Mouse (Mus musculus) adrenal gland, adult 2 months (tissue): ENCODE measurements around the gene Aldh1l1. TPM values are rescaled to one million over a fixed set of nuclear protein-coding genes. Genes with fewer than 3 reads are reported as not detected.

Experiments
- DNase-seq: peaks from one replicate; pipeline ENCODE4 v3.0.0; 2021
- polyA plus RNA-seq: library from polyadenylated mRNA; depleted of rRNA; stranded (reverse); fragments of >200 nt; gene quantifications from 2 replicates; pipeline ENCODE4 v1.2.3, GENCODE M21; 2012
- total RNA-seq, 2 experiments: library from RNA; stranded (reverse); gene quantifications; 2 replicates each; pipeline ENCODE4 v1.2.3; 2021

The Aldh1l1 gene
- total and polyA plus RNA-seq, 3 experiments = 111 to 202 (median 136) TPM

DNA sequence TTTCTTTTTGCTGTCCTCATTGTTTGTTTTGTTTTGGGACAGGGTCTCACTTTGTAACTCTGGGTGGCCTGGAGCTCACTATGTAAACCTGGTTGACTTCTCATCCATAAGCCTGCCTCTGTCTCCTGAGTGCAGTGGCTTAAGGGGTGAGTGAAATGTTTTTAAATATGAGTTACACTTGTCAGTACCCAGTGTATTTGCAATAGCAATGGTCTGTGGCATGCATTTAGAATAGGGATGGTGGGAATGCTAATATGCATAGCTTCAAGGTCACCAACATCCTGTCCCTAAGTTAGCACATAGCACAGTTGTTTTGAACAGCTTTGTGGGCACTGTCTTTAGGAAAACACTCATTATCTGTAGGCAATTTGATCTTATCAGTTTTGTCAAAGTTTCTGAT lies 21.2 kb downstream of the Aldh1l1 start:
- DNase-seq = no peak

GRCm38 (mm10) chr6:90508197-90508624 lies 22.0 kb downstream of the Aldh1l1 start:
- DNase-seq = peak; percentile 66

GRCm38 (mm10) chr6:90509085-90509484 lies 22.9 kb downstream of the Aldh1l1 start:
- peak; percentile 65 for DNase-seq

DNA sequence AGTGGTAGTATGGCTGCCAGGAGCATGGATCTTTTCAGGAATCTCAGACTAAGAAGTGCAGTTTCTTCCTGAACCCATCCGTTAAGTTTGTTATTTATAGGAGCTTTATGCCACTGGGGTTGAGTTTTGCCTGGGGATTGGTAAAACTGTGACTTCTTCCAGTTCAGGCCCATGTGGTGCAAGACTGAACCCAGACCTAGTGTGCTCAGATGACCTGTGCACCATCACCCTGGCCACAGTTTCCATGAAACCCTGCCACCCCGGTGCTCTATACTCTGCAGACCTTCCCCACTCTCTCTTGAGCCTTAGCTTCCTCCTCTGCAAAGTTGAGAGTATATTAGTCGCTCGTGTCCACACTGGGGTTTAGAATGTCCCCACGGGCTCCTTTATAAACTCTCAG lies 26.2 kb downstream of the Aldh1l1 start:
- DNase-seq = peak; percentile 23

GRCm38 (mm10) chr6:90513074-90513856 lies 27.0 kb downstream of the Aldh1l1 start:
- DNase-seq = no peak

- DNase-seq = peak; percentile 62
These were observed 28.1 kb downstream of the Aldh1l1 start for GRCm38 (mm10) chr6:90514369-90514768.

DNA sequence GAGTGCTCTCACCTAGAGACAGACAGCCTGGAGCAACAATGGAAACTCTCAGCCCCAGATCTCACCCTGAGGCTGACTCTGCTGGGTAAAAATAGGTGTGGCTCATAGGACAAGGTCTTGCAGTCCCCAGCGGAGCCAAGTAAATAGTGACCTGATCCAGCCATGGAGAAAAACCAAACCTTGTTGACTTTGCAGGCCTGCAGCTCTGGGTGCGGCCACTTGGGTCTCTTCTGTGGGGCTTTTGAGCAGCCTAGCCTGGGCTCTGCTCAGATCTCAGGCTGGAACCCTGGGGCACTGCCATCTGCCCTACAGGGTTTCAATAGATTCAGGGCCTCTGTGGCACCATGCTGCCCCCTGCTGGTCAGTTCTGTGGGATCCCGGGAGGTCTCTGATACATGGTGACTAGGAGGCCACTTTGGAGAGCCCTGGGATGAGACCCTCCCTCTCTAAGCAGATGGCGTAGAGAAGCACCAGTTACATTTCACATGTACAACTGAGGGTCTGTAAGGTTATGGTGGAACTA lies 28.7 kb downstream of the Aldh1l1 start:
- DNase-seq = peak; percentile 88

DNA sequence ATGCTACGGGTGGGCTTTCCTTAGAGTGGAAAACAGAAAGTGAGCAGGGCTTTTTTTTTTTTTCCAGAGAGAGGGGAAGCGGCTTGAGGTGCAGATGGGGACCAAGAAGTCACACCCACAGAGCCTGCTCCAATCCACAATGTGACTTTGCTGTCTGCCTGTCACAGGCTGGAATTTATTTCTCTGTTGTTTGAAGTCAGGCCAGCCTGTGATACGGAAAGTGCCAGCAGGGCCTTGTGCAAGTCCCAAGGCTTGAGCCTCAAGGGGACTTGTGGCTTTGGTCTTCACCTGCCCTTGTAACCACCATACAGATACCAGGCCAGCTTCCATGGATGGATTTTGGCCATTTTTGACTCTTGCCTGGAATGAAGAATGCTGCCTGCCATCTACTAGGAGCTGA lies 32.7 kb downstream of the Aldh1l1 start:
- peak; percentile 59 for DNase-seq

GRCm38 (mm10) chr6:90519375-90519774 lies 33.1 kb downstream of the Aldh1l1 start:
- no peak for DNase-seq

- no peak for DNase-seq
These were observed 40.2 kb downstream of the Aldh1l1 start for GRCm38 (mm10) chr6:90526406-90526805.

- DNase-seq = no peak
These were observed 43.3 kb downstream of the Aldh1l1 start for GRCm38 (mm10) chr6:90529461-90530046.

- DNase-seq = no peak
These were observed 46.5 kb downstream of the Aldh1l1 start for GRCm38 (mm10) chr6:90532575-90533190.

- no peak for DNase-seq
These were observed 47.3 kb downstream of the Aldh1l1 start for GRCm38 (mm10) chr6:90533505-90533904.

DNA sequence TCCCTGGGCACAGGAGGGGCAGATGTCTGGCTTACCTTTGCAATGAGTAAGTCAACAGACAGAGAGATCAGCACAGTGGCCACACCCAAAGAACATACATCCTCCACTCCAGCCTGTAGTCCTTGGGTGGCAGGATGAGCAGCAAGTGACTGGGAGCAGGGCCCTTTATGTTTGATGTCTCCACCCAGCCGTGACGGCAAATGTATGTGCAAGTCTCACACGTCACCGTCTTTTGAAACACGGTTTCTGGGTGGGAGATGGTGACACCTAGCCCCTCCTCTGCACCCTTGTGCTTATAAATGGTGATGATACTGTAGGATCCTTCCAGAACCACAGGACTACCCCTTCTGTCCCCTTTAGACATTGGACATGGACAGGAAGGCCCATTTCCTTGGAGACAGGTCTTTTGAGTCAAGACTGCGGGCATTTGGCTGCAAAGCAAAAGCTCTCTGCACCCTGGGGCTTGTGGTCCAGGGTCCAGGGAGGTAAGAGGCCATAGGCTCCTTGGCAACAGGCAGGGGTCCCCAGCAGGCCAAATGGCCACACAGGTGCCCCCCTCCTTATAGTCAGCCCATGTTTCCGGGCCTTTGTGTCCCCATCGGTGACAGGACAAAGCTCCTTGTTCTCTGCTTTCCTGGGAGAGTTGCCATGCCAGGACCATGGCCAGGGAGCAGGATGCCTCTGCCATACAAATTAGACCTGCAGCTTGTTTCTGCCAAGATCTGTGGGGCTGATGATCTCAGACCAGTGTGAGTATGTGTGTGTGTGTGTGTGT lies 48.7 kb downstream of the Aldh1l1 start:
- no peak for DNase-seq

DNA sequence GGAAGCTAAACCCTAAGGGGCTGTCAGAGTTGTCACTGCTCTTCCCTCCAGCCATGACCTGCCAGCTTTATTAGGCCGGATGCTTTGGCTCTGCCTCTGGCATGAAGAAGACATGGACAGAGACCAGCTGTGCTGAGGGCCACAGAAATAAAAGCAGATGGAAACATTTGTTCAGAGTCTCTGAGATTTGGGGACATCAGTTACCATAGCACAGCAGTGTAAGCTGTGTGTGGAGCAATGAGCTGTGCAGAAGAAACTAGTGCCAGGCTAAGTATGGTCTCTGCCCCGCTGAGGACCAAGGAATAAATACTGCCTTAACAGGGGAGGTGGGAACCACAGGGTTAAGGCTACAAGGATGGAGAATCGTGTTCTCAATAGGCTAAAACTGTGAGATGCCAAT lies 50.6 kb downstream of the Aldh1l1 start:
- DNase-seq = no peak

DNA sequence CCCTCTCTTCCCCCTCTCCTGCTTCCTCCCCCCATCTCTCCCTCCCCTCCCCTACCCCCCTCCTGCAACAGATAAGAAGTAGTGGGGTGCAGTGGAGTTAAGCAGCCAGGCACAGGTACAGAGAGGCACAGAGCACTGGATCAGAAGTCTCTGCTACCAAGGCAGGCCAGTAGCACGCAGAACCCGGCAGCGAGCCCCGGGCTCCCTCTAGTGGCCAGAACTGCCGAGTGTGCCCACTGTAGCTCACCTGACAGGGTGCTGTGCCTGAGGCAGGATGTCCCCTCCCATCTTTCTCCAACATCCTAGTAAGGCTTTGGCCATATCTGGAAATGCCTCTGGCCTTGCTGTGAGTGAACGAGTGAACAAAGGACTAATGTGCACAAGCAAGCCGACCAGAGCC lies 51.7 kb downstream of the Aldh1l1 start:
- DNase-seq = peak; percentile 87

DNA sequence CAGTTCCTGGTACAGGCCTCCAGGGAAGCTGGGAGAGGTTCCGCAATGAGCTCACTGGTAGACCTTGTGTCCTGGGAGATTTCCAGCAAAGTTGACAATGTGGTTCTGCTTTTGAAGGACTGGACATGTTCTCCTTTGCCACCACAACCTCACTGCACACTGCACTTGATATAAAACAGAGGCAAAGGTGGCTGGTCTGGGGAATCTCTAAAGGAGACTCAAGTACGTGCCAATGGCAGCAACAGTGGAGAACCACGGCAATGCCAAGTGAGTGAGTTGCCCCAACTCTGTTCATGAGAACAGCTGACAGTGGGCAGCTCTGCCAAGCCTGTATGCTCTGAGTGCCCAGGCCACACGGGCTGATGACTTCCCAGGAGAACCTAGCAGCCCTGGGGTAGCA lies 53.0 kb downstream of the Aldh1l1 start:
- DNase-seq = peak; percentile 25

- peak; percentile 24 for DNase-seq
These were observed 54.3 kb downstream of the Aldh1l1 start for GRCm38 (mm10) chr6:90540520-90540919.

GRCm38 (mm10) chr6:90541367-90541772 lies 55.1 kb downstream of the Aldh1l1 start:
- DNase-seq = no peak

DNA sequence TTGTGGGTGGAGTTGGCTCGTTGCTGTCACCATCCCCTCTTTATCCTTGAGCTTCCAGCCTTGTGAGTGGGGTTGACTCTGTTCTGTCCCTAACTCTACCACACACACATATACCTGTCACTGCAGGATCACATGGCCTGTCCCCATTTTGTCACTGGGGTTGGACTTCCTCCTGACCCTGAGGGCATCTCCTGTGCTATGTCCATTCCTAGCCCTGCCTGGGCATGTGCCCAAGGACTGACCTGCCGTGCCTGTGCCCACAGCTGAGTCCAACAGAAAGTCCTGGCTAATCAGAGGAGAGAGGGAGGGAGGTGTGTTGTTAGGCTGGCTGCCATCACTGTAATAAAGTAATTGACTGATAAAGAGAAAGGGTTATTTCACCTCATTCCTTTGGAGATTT lies 58.2 kb downstream of the Aldh1l1 start:
- DNase-seq = peak; percentile 63

DNA sequence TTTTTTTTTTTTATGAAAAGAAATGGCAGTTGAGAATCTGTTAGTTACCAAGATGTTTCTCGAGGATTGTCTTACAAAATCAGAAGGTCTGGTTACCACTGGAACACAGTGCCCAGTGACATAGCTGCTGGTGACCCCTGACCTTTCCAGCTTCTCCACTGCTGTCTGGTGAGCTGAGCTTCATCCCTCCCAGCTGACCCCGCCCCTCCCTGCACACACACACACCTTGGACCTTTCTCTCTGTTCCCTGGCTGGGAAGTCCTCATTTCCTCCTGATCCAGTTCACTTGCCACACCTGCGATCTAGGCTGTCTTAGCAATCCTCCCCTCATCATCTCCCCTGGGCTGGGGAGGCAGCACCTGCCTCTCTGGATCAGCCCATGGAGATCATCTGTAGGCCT lies 60.0 kb downstream of the Aldh1l1 start:
- no peak for DNase-seq

GRCm38 (mm10) chr6:90547041-90547440 lies 60.8 kb downstream of the Aldh1l1 start:
- no peak for DNase-seq
